ENCODE assay signal across 18 mouse cellular contexts in genomic region chr7:105621646-105622292, GRCm38 (mm10). TPM values are rescaled to one million over a fixed set of nuclear protein-coding genes. Genes with fewer than 3 reads are reported as not detected.
DNase-seq lines count a peak whose midpoint lies in the region; ATAC-seq and TF ChIP-seq lines count a peak whose summit lies in the region.
"Had no signal": no experiment of that assay in that cellular context is flagged by ENCODE, and none has a peak within 500 bp of the region (broad histone marks: within the 10 kb centered on the region; RNA-seq: fewer than 3 reads in every experiment).

No protein-coding gene starts in this region.

- H3K4me3 ChIP-seq in lung, embryonic 14.5 days (ENCODE audit: low read depth, low read length): no peak overlapping the region
- H3K4me3 ChIP-seq in cortical plate, adult 2 months (ENCODE audit: insufficient read depth, low read length): no peak overlapping the region
- H3K4me3 ChIP-seq: heart, embryonic 10.5 days; midbrain, embryonic 15.5 days; neural tube, embryonic 12.5 days had no signal

- peak; percentile 86 for ATAC-seq in frontal cortex, adult (ENCODE audit: low TSS enrichment)
- peak; percentile 59 for ATAC-seq in lung, embryonic 14.5 days (ENCODE audit: insufficient read depth)
- no peak for ATAC-seq in monocyte, adult 5-6 weeks (replicated peaks; ENCODE audit: insufficient number of reproducible peaks, low FRiP score, low TSS enrichment, poor library complexity, severe bottlenecking)
- ATAC-seq: midbrain, embryonic 15.5 days had no signal

- TF ChIP-seq POLR2A in cortical plate, adult 2 months (IDR thresholded peaks at IDR 0.05; ENCODE audit: extremely low read depth, insufficient read depth, low read length): no peak

- peak overlapping the region; percentile 23; the same call in 1 of the 2 replicates for H3K4me2 ChIP-seq in lung, embryonic 14.5 days
- H3K4me2 ChIP-seq: midbrain, embryonic 15.5 days; neural tube, embryonic 12.5 days had no signal

- 46% methylated on average over 8 of the region's 8 CpGs for WGBS in lung, embryonic 14.5 days

- no peaks in the 10 kb centered on the region for H3K27me3 ChIP-seq in lung, embryonic 14.5 days (ENCODE audit: insufficient read depth, low read length)
- H3K27me3 ChIP-seq: midbrain, embryonic 15.5 days; neural tube, embryonic 12.5 days had no signal

- TF ChIP-seq CTCF in lung, embryonic 14.5 days (IDR thresholded peaks at IDR 0.05; ENCODE audit: low read depth): no peak
- TF ChIP-seq CTCF in cortical plate, adult 2 months (IDR thresholded peaks at IDR 0.05; ENCODE audit: extremely low read depth, insufficient read depth, low read length): no peak

- no peaks in the 10 kb centered on the region for H3K9me3 ChIP-seq in lung, embryonic 14.5 days (ENCODE audit: low read depth, low read length)
- H3K9me3 ChIP-seq: heart, embryonic 10.5 days; midbrain, embryonic 15.5 days; neural tube, embryonic 12.5 days had no signal

- no peak for DNase-seq in frontal cortex, postnatal 10 days (ENCODE audit: low spot score in 2 of 2)
- DNase-seq in lung, embryonic 14.5 days: peak; percentile 47
- no peak for DNase-seq in lung, postnatal 14 days
- peak; percentile 60 for DNase-seq in lung, postnatal 36 days
- DNase-seq in thymus, postnatal 0 days (ENCODE audit: low spot score): no peak
- DNase-seq: cerebellum, adult 18-20 months; gastrocnemius, postnatal 14 days; heart, postnatal 36 days; kidney, postnatal 25 days; right cerebral cortex, postnatal 14 days; thymus, adult 2 months had no signal

- peak overlapping the region; percentile 78 for H3K27ac ChIP-seq in lung, embryonic 14.5 days (ENCODE audit: low read depth)
- peak overlapping the region; percentile 22; the same call in 1 of the 2 replicates for H3K27ac ChIP-seq in cortical plate, adult 2 months (ENCODE audit: insufficient read depth, low read length)
- H3K27ac ChIP-seq: heart, embryonic 10.5 days; midbrain, embryonic 15.5 days; neural tube, embryonic 12.5 days had no signal

- peaks cover 67% of the 10 kb centered on the region for H3K36me3 ChIP-seq in lung, embryonic 14.5 days (ENCODE audit: insufficient read depth)

- H3K4me1 ChIP-seq in lung, embryonic 14.5 days (ENCODE audit: insufficient read depth): peaks cover 12% of the 10 kb centered on the region
- peaks cover 3% of the 10 kb centered on the region; the same call in 1 of the 2 replicates for H3K4me1 ChIP-seq in cortical plate, adult 2 months (ENCODE audit: control insufficient read depth, insufficient read depth, low read length)
- H3K4me1 ChIP-seq: midbrain, embryonic 15.5 days; neural tube, embryonic 12.5 days had no signal

- no peak overlapping the region for H3K9ac ChIP-seq in lung, embryonic 14.5 days
- H3K9ac ChIP-seq: midbrain, embryonic 15.5 days; neural tube, embryonic 12.5 days had no signal

RNA-seq across cellular contexts. Expression of gene Trim3, which starts 11.6 kb away (rescaled TPM):
- polyA plus RNA-seq in lung, embryonic 14.5 days (2014; fragmentation: Nextera tagmentation; extraction: Ambion mirVana): 43.8 and 45.3 TPM in 2 replicates
- polyA plus RNA-seq in cortical plate, adult 2 months (2012; rRNA removed): 152 and 176 TPM in 2 replicates
- 4.9 to 26.3 TPM (median 23.4 TPM) in 3 replicates for total RNA-seq in monocyte, adult 5-6 weeks (2017)
- polyA plus RNA-seq in thymus, postnatal 0 days (2015; fragmentation: Nextera tagmentation; extraction: Ambion mirVana): 4.2 TPM in 2 replicates

RNA-seq across cellular contexts. Expression of gene Timm10b, which starts 18.1 kb away (rescaled TPM):
- 200 and 201 TPM in 2 replicates for polyA plus RNA-seq in lung, embryonic 14.5 days (2014; fragmentation: Nextera tagmentation; extraction: Ambion mirVana)
- 123 and 138 TPM in 2 replicates for polyA plus RNA-seq in cortical plate, adult 2 months (2012; rRNA removed)
- 57.4 to 73.7 TPM (median 68.2 TPM) in 3 replicates for total RNA-seq in monocyte, adult 5-6 weeks (2017)
- 273 and 277 TPM in 2 replicates for polyA plus RNA-seq in thymus, postnatal 0 days (2015; fragmentation: Nextera tagmentation; extraction: Ambion mirVana)

RNA-seq across cellular contexts. Expression of gene Arfip2, which starts 18.4 kb away (rescaled TPM):
- polyA plus RNA-seq in lung, embryonic 14.5 days (2014; fragmentation: Nextera tagmentation; extraction: Ambion mirVana): 84.1 and 84.2 TPM in 2 replicates
- polyA plus RNA-seq in cortical plate, adult 2 months (2012; rRNA removed): 122 and 127 TPM in 2 replicates
- 35.1 to 41.9 TPM (median 38.1 TPM) in 3 replicates for total RNA-seq in monocyte, adult 5-6 weeks (2017)
- 43.3 and 46.4 TPM in 2 replicates for polyA plus RNA-seq in thymus, postnatal 0 days (2015; fragmentation: Nextera tagmentation; extraction: Ambion mirVana)

RNA-seq across cellular contexts. Expression of gene Gm45799, which starts 18.6 kb away (rescaled TPM):
- 22.9 and 31.9 TPM in 2 replicates for polyA plus RNA-seq in lung, embryonic 14.5 days (2014; fragmentation: Nextera tagmentation; extraction: Ambion mirVana)
- 56.6 and 57.3 TPM in 2 replicates for polyA plus RNA-seq in cortical plate, adult 2 months (2012; rRNA removed)
- total RNA-seq in monocyte, adult 5-6 weeks (2017): 1.5 to 7.3 TPM (median 2.1 TPM) in 3 replicates
- 65.0 and 66.0 TPM in 2 replicates for polyA plus RNA-seq in thymus, postnatal 0 days (2015; fragmentation: Nextera tagmentation; extraction: Ambion mirVana)

RNA-seq across cellular contexts. Expression of gene Hpx, which starts 21.8 kb away (rescaled TPM):
- 0.57 and 0.59 TPM in 2 replicates for polyA plus RNA-seq in lung, embryonic 14.5 days (2014; fragmentation: Nextera tagmentation; extraction: Ambion mirVana)
- 0.93 and 0.94 TPM in 2 replicates for polyA plus RNA-seq in cortical plate, adult 2 months (2012; rRNA removed)
- not detected in 3 replicates for total RNA-seq in monocyte, adult 5-6 weeks (2017)
- polyA plus RNA-seq in thymus, postnatal 0 days (2015; fragmentation: Nextera tagmentation; extraction: Ambion mirVana): 0.35 and 0.74 TPM in 2 replicates
- total RNA-seq: gastrocnemius, postnatal 14 days; heart, postnatal 36 days; MEL had no signal

Comparison
In these comparisons a context has a peak if more than half of its experiments do, and no peak if none do; other contexts are left out.
1. DNase-seq: peak in lung, embryonic 14.5 days (single experiment) and lung, postnatal 36 days (single experiment); none in frontal cortex, postnatal 10 days (0 of 2), lung, postnatal 14 days (single experiment) and thymus, postnatal 0 days (single experiment).